Mouse (Mus musculus): Measurements from ENCODE around the gene Rps3.

Rps3 gene

DNA sequence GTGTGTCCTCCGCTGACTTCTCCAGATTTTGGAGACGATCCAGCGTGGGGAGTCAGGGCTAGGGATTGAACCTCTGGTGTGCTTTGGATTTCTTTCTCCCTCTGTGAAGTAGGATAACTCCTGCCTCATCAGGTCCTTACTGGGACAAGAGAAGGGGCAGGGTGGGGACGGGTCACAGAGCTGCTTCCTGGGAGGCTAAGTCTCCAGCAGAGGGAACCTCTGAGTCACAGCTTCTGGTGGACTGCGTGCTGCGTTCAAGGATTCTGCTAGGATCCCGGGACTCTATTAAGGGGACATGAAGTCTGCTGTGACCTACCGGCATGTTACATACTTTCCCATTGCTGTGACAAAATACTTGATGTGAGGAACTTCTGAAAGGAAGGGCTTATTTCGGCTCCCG, 44.7 kb downstream of the Rps3 start:
- DNase-seq: peak; percentile 35

DNA sequence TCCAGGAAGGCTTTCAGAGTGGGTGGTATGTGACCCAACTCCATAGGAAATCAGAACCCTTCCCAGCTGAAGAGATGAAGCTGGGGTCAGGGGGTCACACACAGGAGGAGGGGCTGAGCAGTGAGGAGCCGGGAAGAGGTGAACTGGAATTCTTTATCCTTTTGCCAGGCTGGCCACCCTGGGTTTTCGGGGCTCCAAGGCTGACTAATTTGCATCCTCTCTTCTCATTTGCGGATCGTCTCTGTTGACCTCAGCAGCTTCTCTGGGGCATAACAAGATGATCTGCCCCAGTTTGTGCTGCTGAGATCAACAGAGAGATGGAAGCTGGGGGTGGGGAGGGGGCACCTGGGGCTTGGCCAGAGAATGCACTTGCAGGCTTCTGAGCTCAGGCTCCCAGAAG, 47.0 kb downstream of the Rps3 start:
- DNase-seq: peak; percentile 55

DNA sequence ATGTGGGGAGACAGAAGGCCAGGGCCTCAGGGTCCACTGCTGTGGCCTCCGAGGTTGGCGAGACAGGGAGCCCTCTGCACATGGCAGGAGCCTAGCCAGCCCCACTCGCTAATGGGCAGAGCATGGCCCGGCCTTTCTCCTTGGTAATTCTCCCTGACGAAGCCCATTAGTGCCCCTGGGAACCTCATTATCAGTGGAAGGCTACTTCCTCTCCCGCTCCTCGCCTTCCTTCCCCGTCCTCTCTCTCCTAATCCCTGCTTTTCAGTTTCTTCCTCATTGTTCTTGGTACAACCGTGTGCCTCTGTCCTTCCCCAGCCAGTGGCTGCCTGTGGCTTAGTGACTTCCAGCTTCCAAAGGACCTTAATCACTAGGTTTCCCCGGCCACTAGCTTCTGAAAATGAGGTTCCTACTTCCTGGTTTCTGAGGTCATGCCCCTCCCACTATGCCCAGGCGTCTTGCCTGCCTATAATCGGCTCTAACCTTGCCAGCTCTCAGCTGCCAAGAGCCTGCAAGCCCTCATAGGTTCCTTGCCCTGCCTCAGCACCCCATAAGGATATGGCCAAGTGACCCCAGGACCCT, 48.8 kb downstream of the Rps3 start:
- DNase-seq: peak; percentile 71

DNA sequence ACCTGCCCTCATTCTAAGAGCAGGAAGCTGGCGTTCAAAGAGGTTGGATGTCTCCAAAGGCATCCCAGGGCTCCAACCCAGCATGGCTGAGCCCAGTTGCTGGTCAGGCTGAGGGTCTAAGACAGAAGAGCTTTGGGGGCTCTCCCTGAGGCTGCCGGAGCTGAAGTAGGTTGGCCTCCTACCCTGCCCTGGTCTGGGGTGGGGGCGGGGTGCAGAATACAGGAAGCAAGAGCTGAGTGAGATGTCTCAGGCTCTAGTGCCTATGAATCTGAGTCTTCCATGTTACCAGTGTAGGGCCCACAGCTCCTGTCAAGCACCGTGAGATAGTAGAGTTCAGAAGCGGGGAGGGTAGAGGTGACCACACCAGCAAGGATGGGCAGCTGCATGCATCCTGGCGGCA, 50.7 kb downstream of the Rps3 start:
- no peak for DNase-seq

DNA sequence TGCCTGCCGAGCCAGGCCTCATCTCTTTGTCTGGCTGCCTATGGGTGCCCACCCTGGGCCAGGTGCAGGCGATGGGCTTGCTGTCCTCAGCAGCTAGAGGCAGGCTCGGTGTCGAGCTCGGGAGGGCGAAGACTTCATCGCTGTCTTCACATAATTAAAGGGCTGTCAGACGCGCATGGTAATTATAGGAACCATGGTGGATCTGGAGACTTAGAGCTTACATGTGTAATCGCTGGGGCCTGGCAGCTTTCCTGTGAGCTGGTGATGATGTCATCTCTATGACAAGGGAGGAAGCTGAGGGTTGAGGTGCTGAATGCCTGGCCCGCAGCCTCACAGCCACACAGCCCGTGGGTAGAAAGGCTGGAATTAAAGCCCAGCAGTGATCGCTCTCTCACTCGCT, 51.3 kb downstream of the Rps3 start:
- peak; percentile 48 for DNase-seq

DNA sequence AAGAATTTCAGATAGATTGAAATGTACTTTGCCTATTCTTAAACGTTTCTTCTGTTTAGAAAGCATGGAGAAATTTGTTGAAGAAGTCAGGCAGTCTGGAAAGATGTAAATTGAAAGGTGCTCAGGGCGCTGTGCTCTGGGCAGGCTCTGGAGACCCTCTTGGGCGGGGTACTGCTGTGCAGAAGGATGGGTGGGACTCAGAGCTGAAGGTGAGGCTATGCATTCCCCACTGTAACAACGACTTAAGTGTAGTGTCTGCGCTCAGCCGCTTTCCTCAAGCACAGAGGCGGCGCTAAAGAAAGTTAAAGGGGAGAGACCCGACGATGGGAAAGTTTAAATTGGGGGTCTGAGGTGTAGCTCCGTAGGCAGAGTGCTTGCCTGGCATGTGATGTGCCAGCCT, 53.3 kb downstream of the Rps3 start:
- no peak for DNase-seq

DNA sequence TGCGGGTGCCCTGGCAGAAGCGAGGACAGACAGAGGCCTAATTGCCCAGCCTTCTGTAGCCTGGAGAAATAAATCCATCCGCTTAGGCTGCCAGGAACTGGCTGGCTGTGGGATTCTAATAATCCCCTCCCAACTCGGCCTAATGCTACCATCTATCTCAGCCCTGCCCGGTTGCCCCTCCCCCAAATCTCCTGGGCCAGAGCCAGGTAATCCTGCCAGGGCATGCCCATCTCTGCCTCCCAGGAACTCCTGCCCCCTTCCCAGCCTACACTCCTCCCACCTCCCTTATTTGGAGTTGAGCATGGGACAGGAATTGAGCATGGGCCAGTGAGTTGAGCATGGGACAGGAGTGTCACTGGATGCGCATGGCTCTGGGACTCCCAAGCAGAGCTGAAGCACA, 53.8 kb downstream of the Rps3 start:
- DNase-seq: peak; percentile 91

DNA sequence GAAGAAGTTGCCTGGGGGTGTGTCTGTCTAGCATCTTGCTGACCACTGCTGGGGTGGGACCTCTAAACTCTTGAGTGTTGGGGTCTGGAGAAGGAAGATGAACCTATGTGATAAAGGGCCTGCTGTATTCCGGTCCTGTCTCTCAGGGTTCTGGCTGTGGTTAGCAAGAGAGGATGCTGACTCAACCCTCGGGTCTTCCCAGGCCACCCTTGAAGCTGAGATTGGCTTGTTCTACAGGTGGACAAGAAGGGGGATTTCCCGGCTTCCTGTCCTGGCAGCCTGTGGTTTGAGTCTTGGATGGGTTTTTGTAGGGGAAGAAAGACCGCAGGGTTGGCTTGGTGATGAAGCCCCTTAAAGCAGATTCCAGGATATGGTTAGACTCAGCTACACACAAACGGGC, 54.7 kb downstream of the Rps3 start:
- DNase-seq: no peak

DNA sequence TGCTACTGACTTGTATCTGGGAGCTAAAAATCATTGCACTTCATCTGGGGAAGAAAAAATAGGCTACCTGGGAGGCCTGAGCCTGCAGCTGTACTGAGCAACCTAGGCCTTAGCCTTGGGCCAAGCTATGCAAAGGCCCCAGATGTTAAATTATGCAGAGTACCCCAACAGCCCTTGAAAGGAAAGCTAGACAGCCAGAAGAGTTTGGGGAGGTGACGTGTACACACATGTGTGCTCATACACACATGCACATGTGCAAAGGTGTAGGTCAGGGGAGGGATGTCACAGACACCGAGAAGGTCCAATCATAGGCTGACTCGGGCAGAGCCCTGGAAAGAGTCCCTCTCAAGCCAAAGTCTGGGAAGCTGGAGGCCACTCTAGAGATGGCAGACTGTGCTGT, 55.6 kb downstream of the Rps3 start:
- no peak for DNase-seq
